Mouse (Mus musculus) midbrain, embryonic 13.5 days (tissue): Measurements from ENCODE around the gene Dtx3l. TPM values are rescaled to one million over a fixed set of nuclear protein-coding genes. Genes with fewer than 3 reads are reported as not detected.

ENCODE experiments used
- ATAC-seq: fragments of 200-750 bp; cut with Nextera tagmentation; 2 replicates; pipeline ENCODE4 v1.8.0; 2017; ENCODE audit warnings: mild to moderate bottlenecking, moderate TSS enrichment, moderate library complexity
- H3K27ac ChIP-seq: fragments of 300-500 bp; sonication (generic); 2 replicates; pipeline ENCODE4 v1.5.1; 2015; ENCODE audit warnings: inconsistent platforms, mild to moderate bottlenecking, moderate library complexity
- H3K27me3 ChIP-seq: fragments of 300-500 bp; sonication (generic); 2 replicates; pipeline ENCODE4 v1.6.1; 2015; ENCODE audit warnings: mild to moderate bottlenecking, inconsistent platforms
- H3K36me3 ChIP-seq: fragments of 300-500 bp; sonication (generic); 2 replicates; pipeline ENCODE4 v1.6.1; 2015; ENCODE audit warnings: mild to moderate bottlenecking, inconsistent platforms
- H3K4me1 ChIP-seq: fragments of 300-500 bp; sonication (generic); replicated peaks from 2 replicates; pipeline ENCODE4 v1.6.1; 2015; ENCODE audit warnings: inconsistent platforms
- H3K4me2 ChIP-seq: fragments of 300-500 bp; sonication (generic); replicated peaks from 2 replicates; pipeline ENCODE4 v1.6.1; 2015; ENCODE audit warnings: moderate library complexity, mild to moderate bottlenecking, inconsistent platforms
- H3K4me3 ChIP-seq: fragments of 300-500 bp; sonication (generic); replicated peaks from 2 replicates; pipeline ENCODE4 v1.5.1; 2015; ENCODE audit warnings: mild to moderate bottlenecking, inconsistent platforms
- H3K9ac ChIP-seq: fragments of 300-500 bp; sonication (generic); replicated peaks from 2 replicates; pipeline ENCODE4 v1.6.1; 2015; ENCODE audit warnings: mild to moderate bottlenecking, inconsistent platforms
- H3K9me3 ChIP-seq: fragments of 300-500 bp; sonication (generic); 2 replicates; pipeline ENCODE4 v1.6.1; 2016; ENCODE audit warnings: mild to moderate bottlenecking, inconsistent platforms
- WGBS: fragments of 180-500 bp; shearing (Covaris S2); methylation state at CpG from one replicate; pipeline ENCODE4 v1.1.7; 2015; 5-methylcytosine and 5-hydroxymethylcytosine counted together
- polyA plus RNA-seq: library from polyadenylated mRNA; unstranded; fragments of >200 nt; fragmentation: Nextera tagmentation; extraction: Ambion mirVana; gene quantifications from 2 replicates; pipeline ENCODE4 v1.2.1, GENCODE M21; 2015

Gene Dtx3l
- polyA plus RNA-seq, 1 experiment from 2014 or later: 1.3 TPM

DNA sequence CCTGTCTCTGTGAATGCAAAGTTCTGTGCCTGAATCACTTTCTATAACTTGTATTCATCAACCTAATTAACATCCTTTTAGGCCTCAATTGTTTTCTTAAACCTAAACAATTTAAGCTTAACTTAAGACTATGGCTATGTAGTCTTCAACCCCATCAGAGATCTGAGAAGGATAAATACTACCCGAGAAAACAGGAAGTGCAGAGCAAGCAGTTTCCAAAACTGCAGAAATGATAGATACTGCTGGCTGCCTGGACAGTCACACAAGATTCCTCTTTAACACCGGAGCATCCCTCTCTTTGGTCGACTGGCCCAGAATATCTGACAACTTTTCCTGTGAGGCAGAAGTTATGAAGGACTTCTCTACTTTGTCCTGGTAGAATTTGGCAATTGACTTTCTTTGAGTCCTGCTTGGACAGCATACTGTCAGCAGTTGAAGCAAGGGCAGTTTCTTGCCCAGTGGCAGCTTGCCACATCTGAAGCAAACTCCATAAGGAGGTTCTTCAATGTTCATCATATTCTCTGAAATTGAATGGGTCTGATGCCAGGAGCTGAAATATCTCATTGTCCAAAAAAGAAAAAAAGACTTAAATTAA, 16.6 kb downstream of the Dtx3l start:
- ATAC-seq: no peak
- H3K4me3 ChIP-seq: no peak overlapping the region
- no peak overlapping the region for H3K27ac ChIP-seq
- no peaks in the 10 kb centered on the region for H3K4me1 ChIP-seq
- WGBS: 84% methylated on average over 3 of the region's 3 CpGs
- H3K9ac ChIP-seq: no peak overlapping the region
- no peak overlapping the region for H3K4me2 ChIP-seq
- H3K9me3 ChIP-seq: no peaks in the 10 kb centered on the region
- H3K27me3 ChIP-seq: no peaks in the 10 kb centered on the region
- H3K36me3 ChIP-seq: no peaks in the 10 kb centered on the region

DNA sequence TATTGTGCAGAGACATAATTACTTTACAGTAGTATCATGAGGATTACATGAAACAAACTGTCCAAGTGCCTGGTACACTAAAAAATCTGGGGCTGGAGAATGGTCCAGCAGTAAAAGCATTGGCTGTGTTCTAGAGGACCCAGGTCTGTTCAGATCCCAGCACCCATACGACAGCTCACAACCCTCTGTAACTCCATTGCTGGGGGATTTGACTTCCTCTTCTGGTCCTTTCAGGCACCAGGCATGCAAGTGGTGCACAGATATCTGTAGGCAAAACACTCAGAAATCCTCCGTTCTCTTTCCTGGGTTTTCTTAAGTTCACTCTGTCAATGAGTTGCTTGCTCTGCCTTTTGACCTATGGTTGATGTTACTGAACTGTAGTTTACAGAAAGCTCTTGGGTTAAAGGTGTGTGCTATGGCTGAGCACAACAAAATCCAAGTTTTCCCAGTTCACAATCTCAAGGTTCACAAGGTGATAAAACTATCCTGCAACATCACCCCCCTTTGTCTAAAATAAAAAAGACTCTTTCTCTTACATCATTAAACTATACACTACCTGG, 17.2 kb downstream of the Dtx3l start:
- Histone ChIP-seq H3K4me3 (no peak overlapping the region), H3K27ac (no peak overlapping the region), H3K27me3 (no peaks in the 10 kb centered on the region), H3K36me3 (no peaks in the 10 kb centered on the region), H3K4me2 (no peak overlapping the region), H3K4me1 (no peaks in the 10 kb centered on the region), H3K9ac (no peak overlapping the region), H3K9me3 (no peaks in the 10 kb centered on the region)
- 90% methylated on average over 2 of the region's 2 CpGs for WGBS
- ATAC-seq: no peak

DNA sequence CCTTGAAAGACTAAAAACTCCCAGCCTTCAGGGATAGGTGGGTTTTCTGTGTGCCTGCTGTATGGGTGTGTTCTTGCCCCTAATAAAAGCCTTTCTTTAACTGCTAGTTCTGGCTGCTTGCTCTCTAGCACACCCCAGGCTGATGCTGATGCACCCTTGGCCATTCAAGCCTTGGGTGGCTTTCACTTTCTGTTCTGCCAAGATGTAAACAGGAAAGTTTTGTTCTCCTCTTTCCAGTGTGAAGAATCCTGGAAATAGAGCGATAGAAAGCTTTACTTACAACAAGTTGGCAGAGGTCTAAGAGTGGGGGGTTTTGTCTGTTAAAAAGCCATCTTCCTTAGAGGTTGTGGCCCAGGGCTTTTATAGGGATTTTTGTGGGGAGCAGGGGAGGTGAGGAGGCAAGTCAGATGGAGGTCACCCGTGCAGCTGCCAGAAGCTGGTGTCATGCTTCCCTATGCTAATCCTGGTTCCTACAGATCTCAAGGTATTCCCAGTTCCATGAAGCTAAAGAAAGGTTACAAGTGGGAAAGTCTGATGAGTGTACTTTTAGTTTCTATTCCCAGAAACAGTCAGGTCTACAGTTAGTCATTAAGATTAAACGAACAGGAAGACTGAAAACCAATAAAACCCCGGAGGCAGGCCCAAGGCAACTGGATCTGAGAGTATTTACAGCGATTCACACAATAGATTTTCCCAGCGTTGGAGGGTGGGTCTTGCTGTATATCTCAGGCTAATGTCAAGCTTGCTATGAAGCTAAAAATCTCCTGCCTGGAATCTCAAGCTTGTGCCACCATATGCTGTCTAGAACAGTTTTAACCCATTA, 20.0 kb downstream of the Dtx3l start:
- Histone ChIP-seq H3K27me3 (no peaks in the 10 kb centered on the region), H3K4me3 (no peak overlapping the region), H3K9ac (no peak overlapping the region), H3K27ac (no peak overlapping the region), H3K4me1 (no peaks in the 10 kb centered on the region), H3K36me3 (no peaks in the 10 kb centered on the region), H3K9me3 (no peaks in the 10 kb centered on the region), H3K4me2 (no peak overlapping the region)
- 85% methylated on average over 6 of the region's 6 CpGs for WGBS
- no peak for ATAC-seq

DNA sequence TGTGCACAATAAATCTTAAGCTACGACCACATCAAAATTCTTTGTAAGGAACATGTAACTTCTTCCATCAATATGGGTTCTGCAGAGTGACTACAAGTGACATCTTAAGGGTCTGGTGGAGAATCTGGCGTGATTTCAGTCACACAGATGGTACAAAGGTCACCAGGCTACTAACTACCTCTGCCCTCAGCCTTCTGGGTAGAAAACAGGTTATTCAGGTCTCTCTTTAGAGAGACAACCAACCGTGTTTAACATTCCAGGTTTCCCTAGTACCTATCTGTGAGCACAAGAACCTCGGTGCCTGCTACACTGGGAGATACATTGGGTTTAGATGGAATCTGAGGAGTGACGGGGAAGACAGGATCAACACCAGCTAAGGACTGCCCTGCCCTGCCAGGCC, 24.6 kb downstream of the Dtx3l start:
- H3K9ac ChIP-seq: no peak overlapping the region
- no peaks in the 10 kb centered on the region for H3K4me1 ChIP-seq
- no peak for ATAC-seq
- no peaks in the 10 kb centered on the region for H3K36me3 ChIP-seq
- H3K27me3 ChIP-seq: no peaks in the 10 kb centered on the region
- H3K27ac ChIP-seq: no peak overlapping the region
- H3K9me3 ChIP-seq: no peaks in the 10 kb centered on the region
- no peak overlapping the region for H3K4me2 ChIP-seq
- WGBS: 79% methylated on average over 5 of the region's 5 CpGs
- no peak overlapping the region for H3K4me3 ChIP-seq

DNA sequence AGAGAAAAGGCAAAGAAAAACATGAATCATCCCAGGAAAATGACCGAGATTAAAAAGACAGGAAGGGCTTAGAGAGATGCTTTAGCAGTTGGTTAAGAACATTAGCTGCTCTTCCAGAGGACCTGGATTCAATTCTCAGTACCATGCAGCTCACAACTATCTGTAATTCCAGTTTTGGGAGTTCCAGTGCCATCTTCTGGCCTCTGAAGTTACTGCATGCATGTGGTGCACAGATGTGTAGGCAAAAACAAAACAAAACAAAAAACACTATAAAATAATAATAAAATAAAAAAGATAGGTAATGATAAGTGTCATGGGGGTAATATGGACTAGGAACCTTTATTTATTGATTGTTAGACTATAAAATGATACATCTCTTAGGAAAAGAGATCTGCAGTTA, 25.4 kb downstream of the Dtx3l start:
- Histone ChIP-seq H3K4me2 (no peak overlapping the region), H3K4me3 (no peak overlapping the region), H3K27ac (no peak overlapping the region), H3K9ac (no peak overlapping the region), H3K27me3 (no peaks in the 10 kb centered on the region), H3K36me3 (no peaks in the 10 kb centered on the region), H3K4me1 (no peaks in the 10 kb centered on the region), H3K9me3 (no peaks in the 10 kb centered on the region)
- 64% methylated on average over 1 of the region's 1 CpGs for WGBS
- ATAC-seq: no peak

DNA sequence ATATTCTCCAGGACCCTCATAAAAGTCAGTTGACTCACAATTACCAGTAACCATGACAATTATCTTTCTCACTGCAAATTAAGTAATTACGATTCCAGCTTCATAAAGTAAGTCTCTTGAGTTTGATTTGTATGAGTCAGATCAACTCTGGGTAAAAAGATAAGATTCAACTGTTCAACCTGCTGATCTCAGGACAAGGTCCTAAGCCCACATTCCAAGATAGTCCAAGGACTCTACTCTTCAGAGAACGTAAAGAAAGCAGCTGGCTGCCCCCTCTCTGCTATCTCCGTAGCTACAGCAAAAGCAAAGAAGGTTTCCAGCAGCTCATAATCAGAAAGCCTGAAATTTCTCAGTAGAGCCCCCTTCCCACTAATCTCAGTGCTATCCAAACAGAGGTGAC, 27.5 kb downstream of the Dtx3l start:
- Histone ChIP-seq H3K36me3 (no peaks in the 10 kb centered on the region), H3K9me3 (no peaks in the 10 kb centered on the region), H3K4me3 (no peak overlapping the region), H3K4me2 (no peak overlapping the region), H3K27ac (no peak overlapping the region), H3K9ac (no peak overlapping the region), H3K27me3 (no peaks in the 10 kb centered on the region), H3K4me1 (no peaks in the 10 kb centered on the region)
- ATAC-seq: no peak
- WGBS: 82% methylated on average over 3 of the region's 3 CpGs

DNA sequence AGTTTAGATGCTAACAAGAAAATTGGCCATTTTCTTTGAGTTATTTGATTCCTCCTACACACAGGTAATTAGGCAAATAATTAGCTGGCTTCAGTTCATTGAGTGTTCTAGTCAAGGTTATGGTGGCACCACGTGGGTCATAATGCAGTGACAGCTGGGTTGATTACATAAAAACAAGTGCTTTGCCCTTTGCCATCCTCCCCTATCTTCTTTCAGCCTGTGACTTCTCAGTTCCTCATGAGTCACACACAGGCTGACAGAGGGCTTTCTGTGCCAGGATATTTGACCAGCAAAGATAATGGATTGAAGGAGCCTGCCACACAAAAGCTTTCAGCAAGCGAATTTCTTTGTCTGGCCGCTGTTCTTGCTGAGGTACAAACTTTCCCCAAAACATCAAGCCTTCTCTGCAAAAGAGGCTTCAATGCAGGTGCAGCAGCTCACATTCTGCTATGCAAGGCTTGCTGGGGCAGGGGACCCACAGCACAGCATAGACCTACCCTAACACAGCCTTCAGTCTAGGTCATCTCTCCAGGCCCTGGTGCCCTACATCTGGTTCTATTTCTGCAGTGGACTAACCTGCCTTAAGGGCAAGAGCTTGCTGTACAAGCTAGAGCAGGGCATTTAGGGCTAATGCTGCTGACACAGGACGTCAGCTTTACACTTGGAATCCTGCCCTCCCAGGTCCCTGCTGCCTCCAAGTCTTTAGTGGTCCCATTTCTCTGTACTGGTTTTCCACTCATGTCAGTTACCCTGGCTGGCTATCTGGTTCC, 31.3 kb downstream of the Dtx3l start:
- WGBS: 67% methylated on average over 4 of the region's 4 CpGs
- H3K27ac ChIP-seq: no peak overlapping the region
- no peaks in the 10 kb centered on the region for H3K4me1 ChIP-seq
- no peak overlapping the region for H3K4me2 ChIP-seq
- no peak overlapping the region for H3K4me3 ChIP-seq
- H3K27me3 ChIP-seq: no peaks in the 10 kb centered on the region
- H3K9me3 ChIP-seq: no peaks in the 10 kb centered on the region
- H3K36me3 ChIP-seq: no peaks in the 10 kb centered on the region
- no peak for ATAC-seq
- no peak overlapping the region for H3K9ac ChIP-seq

DNA sequence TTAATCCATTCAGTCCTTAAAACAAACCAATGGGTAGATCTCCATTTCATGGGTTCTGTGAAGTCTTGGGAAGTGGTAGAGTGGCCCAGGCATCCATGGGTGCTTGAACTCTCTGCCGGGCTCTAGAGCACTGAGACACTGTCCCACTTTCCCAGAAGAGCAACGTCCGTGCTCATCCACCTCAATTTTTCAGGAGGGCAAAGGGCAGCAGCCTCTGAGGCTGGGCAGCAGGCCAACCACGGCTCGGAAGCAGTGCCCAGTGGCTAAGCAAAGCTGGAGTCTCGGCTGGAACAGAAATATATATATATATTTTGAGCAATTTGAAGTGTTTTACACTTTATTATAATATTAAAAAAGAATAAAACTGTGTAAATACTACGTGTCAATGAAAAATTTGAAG, 32.1 kb downstream of the Dtx3l start:
- Histone ChIP-seq H3K27me3 (no peaks in the 10 kb centered on the region), H3K9ac (no peak overlapping the region), H3K36me3 (no peaks in the 10 kb centered on the region), H3K27ac (no peak overlapping the region), H3K4me1 (no peaks in the 10 kb centered on the region), H3K4me2 (no peak overlapping the region), H3K9me3 (no peaks in the 10 kb centered on the region), H3K4me3 (no peak overlapping the region)
- WGBS: 83% methylated on average over 7 of the region's 7 CpGs
- no peak for ATAC-seq

DNA sequence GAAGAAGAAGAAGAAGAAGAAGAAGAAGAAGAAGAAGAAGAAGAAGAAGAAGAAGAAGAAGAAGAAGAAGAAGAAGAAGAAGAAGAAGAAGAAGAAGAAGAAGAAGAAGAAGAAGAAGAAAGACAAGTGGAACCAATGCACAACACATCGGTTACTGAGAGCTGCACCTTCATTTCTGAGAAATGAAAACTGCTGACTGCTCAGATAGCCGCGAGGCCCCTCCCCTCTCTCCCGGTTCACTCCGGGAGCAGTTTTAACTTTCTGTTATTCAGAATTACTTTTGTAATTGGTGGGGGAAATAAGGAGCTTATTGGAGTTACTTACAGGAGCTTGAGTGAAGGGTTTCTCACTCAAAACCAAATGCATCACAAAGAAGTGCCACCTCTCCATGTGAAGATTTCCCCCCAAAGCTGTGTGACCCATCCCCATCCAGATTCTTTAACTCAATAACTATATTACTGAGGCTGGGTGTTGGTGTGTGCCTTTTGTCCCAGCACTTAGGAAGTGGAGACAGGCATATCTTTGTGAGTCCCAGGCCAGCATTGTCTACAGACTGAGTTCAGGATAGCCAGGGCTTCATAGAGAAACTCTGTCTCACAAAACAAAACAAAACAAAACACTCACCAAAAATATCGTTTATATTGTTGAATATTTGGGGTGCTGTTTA, 33.0 kb downstream of the Dtx3l start:
- no peak overlapping the region for H3K27ac ChIP-seq
- H3K9ac ChIP-seq: no peak overlapping the region
- H3K4me3 ChIP-seq: no peak overlapping the region
- no peaks in the 10 kb centered on the region for H3K4me1 ChIP-seq
- H3K4me2 ChIP-seq: no peak overlapping the region
- WGBS: 81% methylated on average over 6 of the region's 6 CpGs
- ATAC-seq: no peak
- H3K36me3 ChIP-seq: no peaks in the 10 kb centered on the region
- H3K9me3 ChIP-seq: no peaks in the 10 kb centered on the region
- H3K27me3 ChIP-seq: no peaks in the 10 kb centered on the region

DNA sequence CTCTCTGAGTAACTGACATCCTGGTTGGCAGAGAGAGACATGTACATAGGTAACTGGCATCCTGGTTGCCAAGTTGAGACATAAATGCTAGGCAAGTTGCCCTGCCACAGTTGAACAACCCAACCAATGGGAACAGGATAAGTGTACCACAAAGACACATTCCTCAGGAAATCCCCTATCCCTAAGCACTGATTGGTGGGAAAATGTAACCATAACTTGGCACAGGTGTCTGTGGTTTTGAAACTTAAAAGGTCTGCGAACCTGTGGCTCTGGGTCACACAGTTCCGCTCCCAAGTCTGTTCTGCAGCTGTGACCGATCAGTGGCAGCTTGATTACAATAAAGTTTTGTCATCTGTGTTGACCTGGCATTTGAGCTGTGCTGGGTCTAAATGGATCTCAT, 33.6 kb downstream of the Dtx3l start:
- Histone ChIP-seq H3K9ac (no peak overlapping the region), H3K9me3 (no peaks in the 10 kb centered on the region), H3K36me3 (no peaks in the 10 kb centered on the region), H3K4me2 (no peak overlapping the region), H3K27me3 (no peaks in the 10 kb centered on the region), H3K4me1 (no peaks in the 10 kb centered on the region), H3K4me3 (no peak overlapping the region), H3K27ac (no peak overlapping the region)
- no peak for ATAC-seq
- 99% methylated on average over 3 of the region's 3 CpGs for WGBS

DNA sequence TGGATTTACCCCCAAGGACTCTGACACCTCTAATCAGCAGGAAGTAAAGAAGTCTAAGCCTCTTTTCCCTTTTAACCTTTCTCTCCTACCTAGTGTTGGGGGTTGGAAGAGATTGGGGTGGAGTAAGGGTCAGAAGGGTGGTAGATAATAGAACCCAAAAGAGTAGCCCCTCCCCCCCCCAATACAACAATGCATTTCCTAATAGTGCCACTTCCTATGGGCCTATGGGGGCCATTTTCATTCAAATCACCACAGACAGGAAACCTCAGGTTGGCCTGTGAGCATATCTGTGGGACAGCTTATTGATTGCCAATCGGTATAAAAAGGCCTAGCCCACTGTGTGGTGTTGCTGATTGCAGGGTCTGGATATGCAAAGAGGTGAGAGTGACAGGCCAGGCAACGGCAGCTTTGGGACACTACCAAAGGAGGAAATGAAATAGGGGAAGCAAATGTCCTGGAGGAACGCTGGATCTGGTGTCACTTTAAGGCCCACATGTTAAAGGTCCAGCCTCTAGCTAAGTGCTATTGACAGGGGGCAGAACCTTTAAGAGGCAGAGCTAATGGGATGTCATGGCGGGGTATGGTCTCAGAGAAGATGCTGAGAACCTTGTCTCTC, 34.7 kb downstream of the Dtx3l start:
- H3K27ac ChIP-seq: no peak overlapping the region
- no peaks in the 10 kb centered on the region for H3K4me1 ChIP-seq
- no peaks in the 10 kb centered on the region for H3K9me3 ChIP-seq
- ATAC-seq: no peak
- H3K9ac ChIP-seq: no peak overlapping the region
- H3K4me3 ChIP-seq: no peak overlapping the region
- WGBS: 79% methylated on average over 4 of the region's 4 CpGs
- no peaks in the 10 kb centered on the region for H3K27me3 ChIP-seq
- no peak overlapping the region for H3K4me2 ChIP-seq
- no peaks in the 10 kb centered on the region for H3K36me3 ChIP-seq
